Mouse (Mus musculus): ENCODE measurements around the gene Rbmy. TPM values are rescaled to one million over a fixed set of nuclear protein-coding genes. Genes with fewer than 3 reads are reported as not detected.
"Not testable (repeated sequence)": the region's sequence is repeated elsewhere in the genome, so short reads cannot be mapped to it uniquely, and the experiment has no call there.

Rbmy gene
- not detected in 2 replicates for total RNA-seq (2017)

DNA sequence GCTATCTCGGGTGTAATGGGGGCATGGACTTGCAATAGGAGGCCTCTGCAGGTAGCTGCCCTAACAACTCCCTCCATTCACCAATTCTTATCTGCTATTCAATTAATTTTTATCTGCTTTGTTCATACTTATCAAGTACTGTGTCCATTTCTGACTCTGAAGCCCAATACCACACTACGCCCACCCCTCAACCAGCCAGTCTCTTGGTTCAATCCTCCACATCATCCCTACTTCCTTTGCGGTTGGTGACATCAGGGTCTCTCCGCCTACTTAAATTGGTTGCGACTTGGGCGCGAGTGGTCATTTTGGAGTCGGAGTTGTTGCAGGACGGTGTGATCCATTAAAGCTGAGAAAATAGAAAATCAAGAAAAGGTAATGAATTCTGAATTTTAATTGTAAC, at the start of gene Rbmy, which contains the start of gene Gm10256:
Rbmy (plus strand) TSS at position 301 of the 400 bp plus-strand sequence.
Gm10256 (plus strand) TSS at position 320 of the 400 bp plus-strand sequence.
- not testable (repeated sequence) for ATAC-seq (replicated peaks; ENCODE audit: low read depth, poor library complexity, severe bottlenecking)

DNA sequence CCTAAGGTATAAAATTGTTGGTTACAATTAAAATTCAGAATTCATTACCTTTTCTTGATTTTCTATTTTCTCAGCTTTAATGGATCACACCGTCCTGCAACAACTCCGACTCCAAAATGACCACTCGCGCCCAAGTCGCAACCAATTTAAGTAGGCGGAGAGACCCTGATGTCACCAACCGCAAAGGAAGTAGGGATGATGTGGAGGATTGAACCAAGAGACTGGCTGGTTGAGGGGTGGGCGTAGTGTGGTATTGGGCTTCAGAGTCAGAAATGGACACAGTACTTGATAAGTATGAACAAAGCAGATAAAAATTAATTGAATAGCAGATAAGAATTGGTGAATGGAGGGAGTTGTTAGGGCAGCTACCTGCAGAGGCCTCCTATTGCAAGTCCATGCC, 34.4 kb upstream of the Rbmy start, which contains the start of gene Gm4064:
Gm4064 (minus strand) TSS at position 101 of the 400 bp plus-strand sequence.
- not testable (repeated sequence) for ATAC-seq (replicated peaks; ENCODE audit: low read depth, poor library complexity, severe bottlenecking)

Other genes starting within 250 kb of the Rbmy start
- not detected in 2 replicates for gene H2al2c, start 231.6 kb upstream of the Rbmy start, total RNA-seq (2017)
- gene Sry, start 167.0 kb upstream of the Rbmy start, total RNA-seq (2017), result not detected in 2 replicates
- not detected in 2 replicates for gene H2al2b, start 110.0 kb upstream of the Rbmy start, total RNA-seq (2017)
- not detected in 2 replicates for gene Gm4064, start 34.5 kb upstream of the Rbmy start, total RNA-seq (2017)
- not detected in 2 replicates for gene Gm10256, start within 50 bp of the Rbmy start, total RNA-seq (2017)
- not detected in 2 replicates for gene Gm10352, start 70.3 kb downstream of the Rbmy start, total RNA-seq (2017)
- gene Gm29289, start 101.9 kb downstream of the Rbmy start, total RNA-seq (2017), result not detected in 2 replicates